Mouse (Mus musculus) C2C12 (cell line): Measurements from ENCODE around the gene Mfsd10. TPM values are rescaled to one million over a fixed set of nuclear protein-coding genes. Genes with fewer than 3 reads are reported as not detected.

ENCODE experiments used
- H3K27me3 ChIP-seq: one replicate; pipeline ENCODE4 v1.6.1; 2011; ENCODE audit not compliant: control insufficient read depth, insufficient read depth, insufficient read length
- H3K36me3 ChIP-seq: one replicate; pipeline ENCODE4 v1.6.1; 2011; ENCODE audit not compliant: control insufficient read depth, insufficient read depth
- H3K4me3 ChIP-seq: one replicate; pipeline ENCODE4 v1.5.1; 2011; ENCODE audit warnings: mild to moderate bottlenecking, control low read depth; ENCODE audit not compliant: poor library complexity, insufficient read depth, severe bottlenecking
- H3K79me2 ChIP-seq: one replicate; pipeline ENCODE4 v1.6.1; 2011; ENCODE audit not compliant: control insufficient read depth, insufficient read depth
- H3K79me3 ChIP-seq: one replicate; pipeline ENCODE4 v1.6.1; 2011; ENCODE audit warnings: low read depth, control low read depth
- H3ac ChIP-seq: one replicate; pipeline ENCODE3; 2011; ENCODE audit warnings: low read depth; ENCODE audit not compliant: control insufficient read depth, insufficient read length
- CEBPB ChIP-seq: IDR thresholded peaks from one replicate; pipeline ENCODE4 v1.6.1; 2011; ENCODE audit warnings: low read depth, mild to moderate bottlenecking, control low read depth, moderate library complexity
- CTCF ChIP-seq: IDR thresholded peaks from one replicate; pipeline ENCODE4 v1.5.1; 2011; ENCODE audit not compliant: control insufficient read depth, insufficient read depth, insufficient read length
- FOSL1 ChIP-seq: IDR thresholded peaks from one replicate; pipeline ENCODE4 v1.8.0; 2011; ENCODE audit warnings: mild to moderate bottlenecking, low read length; ENCODE audit not compliant: poor library complexity, insufficient read depth, severe bottlenecking
- MAX ChIP-seq: IDR thresholded peaks from one replicate; pipeline ENCODE4 v1.6.1; 2011; ENCODE audit warnings: mild to moderate bottlenecking, control low read depth
- MYOD1 ChIP-seq: IDR thresholded peaks from one replicate; pipeline ENCODE4 v1.6.1; 2011; ENCODE audit warnings: low read depth; ENCODE audit not compliant: control insufficient read depth, insufficient read length
- MYOG ChIP-seq: IDR thresholded peaks from one replicate; pipeline ENCODE4 v1.6.1; 2011; ENCODE audit not compliant: control insufficient read depth, insufficient read length; ENCODE audit errors: extremely low read depth
- USF1 ChIP-seq: IDR thresholded peaks from one replicate; pipeline ENCODE4 v1.6.1; 2011; ENCODE audit warnings: low read depth, mild to moderate bottlenecking, control low read depth, moderate library complexity
- polyA plus RNA-seq: library from polyadenylated mRNA; unstranded; fragments of >200 nt; fragmentation: generic; extraction: Trizol; gene quantifications from one replicate; pipeline ENCODE4 v1.2.1, GENCODE M21; 2012; ENCODE audit warnings: missing spikeins

The Mfsd10 gene
- polyA plus RNA-seq, 1 experiment = 69.3 TPM

GRCm38 (mm10) chr5:34587881-34588280 lies 49.1 kb downstream of the Mfsd10 start:
- no peaks in the 10 kb centered on the region for H3K36me3 ChIP-seq
- peaks cover 96% of the 10 kb centered on the region for H3K79me2 ChIP-seq
- H3K79me3 ChIP-seq = peaks cover 35% of the 10 kb centered on the region
- no peak for TF ChIP-seq CEBPB
- no peak for TF ChIP-seq MAX
- no peak for TF ChIP-seq MYOG
- TF ChIP-seq USF1 = no peak
- no peak for TF ChIP-seq MYOD1
- TF ChIP-seq FOSL1 = no peak
- TF ChIP-seq CTCF = no peak
- H3K4me3 ChIP-seq = no peak overlapping the region
- H3ac ChIP-seq = no peak overlapping the region
- no peaks in the 10 kb centered on the region for H3K27me3 ChIP-seq

GRCm38 (mm10) chr5:34585216-34585615 lies 51.8 kb downstream of the Mfsd10 start:
- Histone ChIP-seq H3K79me3 (peaks cover 41% of the 10 kb centered on the region), H3K4me3 (no peak overlapping the region), H3K36me3 (no peaks in the 10 kb centered on the region), H3K27me3 (no peaks in the 10 kb centered on the region), H3ac (no peak overlapping the region), H3K79me2 (peaks cover 90% of the 10 kb centered on the region)
- TF ChIP-seq MYOD1 (no peak), USF1 (no peak), CTCF (no peak), FOSL1 (no peak), MYOG (no peak), MAX (no peak), CEBPB (no peak)

Other genes with a start within 250 kb of the Mfsd10 start
- gene Tnip2, start 123.2 kb downstream of the Mfsd10 start, polyA plus RNA-seq = 9.3 TPM
- 10.2 TPM for gene Sh3bp2, start 111.4 kb downstream of the Mfsd10 start, polyA plus RNA-seq
- gene Add1, start 63.5 kb downstream of the Mfsd10 start, polyA plus RNA-seq = 151 TPM
- gene Nop14, start 22.9 kb upstream of the Mfsd10 start, polyA plus RNA-seq = 24.4 TPM
- 0.43 TPM for gene Grk4, start 23.2 kb upstream of the Mfsd10 start, polyA plus RNA-seq
- 8.0 TPM for gene Htt, start 124.5 kb upstream of the Mfsd10 start, polyA plus RNA-seq